Mouse (Mus musculus): ENCODE results near the gene Bcdin3d. TPM values are rescaled to one million over a fixed set of nuclear protein-coding genes. Genes with fewer than 3 reads are reported as not detected.

Bcdin3d gene
- total and polyA plus RNA-seq, 3 experiments = 7.8 to 31.3 (median 13.7) TPM

DNA sequence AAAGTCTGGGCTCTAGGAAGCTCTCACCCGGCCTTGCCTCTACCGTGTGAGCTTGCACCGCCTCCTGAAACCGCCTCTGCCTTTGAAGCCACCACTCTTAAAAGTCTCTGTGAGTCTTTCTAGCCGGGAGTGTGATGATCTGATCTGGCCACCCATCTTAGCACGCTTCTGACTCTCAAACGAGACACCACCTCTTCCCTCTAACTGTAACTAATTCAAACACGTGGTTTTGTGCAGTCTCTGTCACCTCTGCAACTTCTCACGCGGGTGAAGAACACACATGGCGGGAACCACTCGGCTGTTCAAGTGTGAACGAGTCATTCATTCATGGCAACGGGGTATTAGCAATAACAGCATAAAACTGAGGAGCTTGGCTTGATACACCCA is 2.9 kb downstream of the Bcdin3d start:
- no peak overlapping the region for H3K9ac ChIP-seq (ENCODE audit: control insufficient read depth, low read depth, low read length, poor library complexity, severe bottlenecking)
- H3K9me3 ChIP-seq (replicated peaks; ENCODE audit: insufficient read depth, low read length) = no peaks in the 10 kb centered on the region
- H3K4me3 ChIP-seq (ENCODE audit: control insufficient read depth in 1 of 2, insufficient read depth in 1 of 2, low read depth in 2 of 2, low read length in 2 of 2) = no peak overlapping the region
- no peak overlapping the region for H3K27ac ChIP-seq (ENCODE audit: control insufficient read depth, low read depth, low read length)
- H3K36me3 ChIP-seq (ENCODE audit: control insufficient read depth in 1 of 2, insufficient read depth in 2 of 2, low read length in 2 of 2) = peaks cover 0 to 18% of the 10 kb centered on the region in 2 experiments; a peak in 2 of 4 replicates
- peaks cover 0 to 21% of the 10 kb centered on the region in 2 experiments; a peak in 2 of 4 replicates for H3K4me1 ChIP-seq (ENCODE audit: control insufficient read depth in 1 of 2, insufficient read depth in 2 of 2, low read length in 2 of 2)
- H3K79me2 ChIP-seq (ENCODE audit: control insufficient read depth, insufficient read depth, low read length, poor library complexity) = peaks cover 5% of the 10 kb centered on the region
- no peak for DNase-seq (ENCODE audit: low read depth, low spot score)
- no peaks in the 10 kb centered on the region for H3K27me3 ChIP-seq (ENCODE audit: control insufficient read depth in 1 of 2, insufficient read depth in 2 of 2, low read length in 2 of 2)
- TF ChIP-seq MAZ (IDR thresholded peaks at IDR 0.05; ENCODE audit: low read depth, low read length) (no peak), SIN3A (IDR thresholded peaks at IDR 0.05; ENCODE audit: low read length) (no peak), HCFC1 (IDR thresholded peaks at IDR 0.05; ENCODE audit: low read depth, low read length) (no peak), USF2 (IDR thresholded peaks at IDR 0.05; ENCODE audit: borderline replicate concordance in 1 of 2, insufficient read depth in 1 of 2, low read depth in 1 of 2, low read length in 2 of 2) (no peak), BHLHE40 (IDR thresholded peaks at IDR 0.05; ENCODE audit: borderline replicate concordance, low read depth, low read length) (no peak), JUND (IDR thresholded peaks at IDR 0.05; ENCODE audit: low read depth, low read length) (no peak), POLR2AphosphoS5 (IDR thresholded peaks at IDR 0.05; ENCODE audit: borderline replicate concordance, low read depth, low read length) (no peak), GABPA (IDR thresholded peaks at IDR 0.05; ENCODE audit: low read depth, low read length) (no peak), MAFK (IDR thresholded peaks at IDR 0.05; ENCODE audit: borderline replicate concordance, low read depth, low read length) (no peak), NRF1 (IDR thresholded peaks at IDR 0.05; ENCODE audit: insufficient read depth, low read depth, low read length, poor library complexity, severe bottlenecking) (no peak), POLR2A (IDR thresholded peaks at IDR 0.05; ENCODE audit: control insufficient read depth in 1 of 2, insufficient read depth in 1 of 2, low read depth in 1 of 2, low read length in 2 of 2, poor library complexity in 1 of 2) (no peak), POLR2AphosphoS2 (IDR thresholded peaks at IDR 0.05; ENCODE audit: low read length) (no peak), ELF1 (IDR thresholded peaks at IDR 0.05; ENCODE audit: low read depth, low read length) (no peak), MYC (IDR thresholded peaks at IDR 0.05; ENCODE audit: low read depth, low read length) (no peak), USF1 (IDR thresholded peaks at IDR 0.05; ENCODE audit: low read depth, low read length) (no peak), KAT2A (conservative IDR thresholded peaks at IDR 0.05; ENCODE audit: low read depth, low read length) (no peak)

GRCm38 (mm10) chr15:99470971-99471676 is 3.4 kb downstream of the Bcdin3d start:
- Histone ChIP-seq H3K27ac (ENCODE audit: control insufficient read depth, low read depth, low read length) (no peak overlapping the region), H3K79me2 (ENCODE audit: control insufficient read depth, insufficient read depth, low read length, poor library complexity) (peaks cover 5% of the 10 kb centered on the region), H3K27me3 (ENCODE audit: control insufficient read depth in 1 of 2, insufficient read depth in 2 of 2, low read length in 2 of 2) (no peaks in the 10 kb centered on the region), H3K4me1 (ENCODE audit: control insufficient read depth in 1 of 2, insufficient read depth in 2 of 2, low read length in 2 of 2) (peaks cover 0 to 21% of the 10 kb centered on the region in 2 experiments; a peak in 2 of 4 replicates), H3K9me3 (replicated peaks; ENCODE audit: insufficient read depth, low read length) (no peaks in the 10 kb centered on the region), H3K9ac (ENCODE audit: control insufficient read depth, low read depth, low read length, poor library complexity, severe bottlenecking) (no peak overlapping the region), H3K36me3 (ENCODE audit: control insufficient read depth in 1 of 2, insufficient read depth in 2 of 2, low read length in 2 of 2) (peaks cover 0 to 18% of the 10 kb centered on the region in 2 experiments; a peak in 2 of 4 replicates), H3K4me3 (ENCODE audit: control insufficient read depth in 1 of 2, insufficient read depth in 1 of 2, low read depth in 2 of 2, low read length in 2 of 2) (no peak overlapping the region)
- TF ChIP-seq SIN3A (IDR thresholded peaks at IDR 0.05; ENCODE audit: low read length) = peak; percentile 44; the same call in 1 of the 2 replicates
- TF ChIP-seq SMC3 (IDR thresholded peaks at IDR 0.05; ENCODE audit: low read depth, low read length) = peak; percentile 61
- 0 out of 2 replicates have a peak, but pooled peaks have one; percentile 24 for TF ChIP-seq HCFC1 (IDR thresholded peaks at IDR 0.05; ENCODE audit: low read depth, low read length)
- TF ChIP-seq ZNF384 (IDR thresholded peaks at IDR 0.05; ENCODE audit: low read depth, low read length) = peak; percentile 95
- peak; percentile 43; the same call in 1 of the 2 replicates for TF ChIP-seq ZC3H11A (IDR thresholded peaks at IDR 0.05; ENCODE audit: low read depth, low read length)
- TF ChIP-seq BHLHE40 (IDR thresholded peaks at IDR 0.05; ENCODE audit: borderline replicate concordance, low read depth, low read length) = peak; percentile 29; the same call in 1 of the 2 replicates
- peak; percentile 83 to 98 (median 96) for TF ChIP-seq CTCF (IDR thresholded peaks at IDR 0.05 in 2 of 3, conservative IDR thresholded peaks at IDR 0.05 in 1 of 3; ENCODE audit: control insufficient read depth in 1 of 3, insufficient read depth in 1 of 3, low read depth in 2 of 3, low read length in 3 of 3, poor library complexity in 1 of 3, severe bottlenecking in 1 of 3)
- TF ChIP-seq POLR2A (IDR thresholded peaks at IDR 0.05; ENCODE audit: control insufficient read depth in 1 of 2, insufficient read depth in 1 of 2, low read depth in 1 of 2, low read length in 2 of 2, poor library complexity in 1 of 2) = no peak
- peak; percentile 64 for TF ChIP-seq ELF1 (IDR thresholded peaks at IDR 0.05; ENCODE audit: low read depth, low read length)
- TF ChIP-seq MAZ (IDR thresholded peaks at IDR 0.05; ENCODE audit: low read depth, low read length) = no peak
- TF ChIP-seq RAD21 (IDR thresholded peaks at IDR 0.05; ENCODE audit: low read depth, low read length) = peak; percentile 81
- TF ChIP-seq MAFK (IDR thresholded peaks at IDR 0.05; ENCODE audit: borderline replicate concordance, low read depth, low read length) = no peak
- DNase-seq (ENCODE audit: low read depth, low spot score) = peak; percentile 66
